Mouse (Mus musculus) cerebellum, adult 9-11 months (tissue): ENCODE measurements around the gene Tbcb.
A peak's percentile ranks its signal among the peaks of the same experiment; 100 is the strongest.
"Not testable (repeated sequence)": the region's sequence is repeated elsewhere in the genome, so short reads cannot be mapped to it uniquely, and the experiment has no call there.

Experiments used
- DNase-seq: peaks from one replicate; pipeline ENCODE4 v3.0.0; 2022

The Tbcb gene

GRCm38 (mm10) chr7:30192088-30192487, 40.0 kb downstream of the Tbcb start:
- peak; percentile 50 for DNase-seq

DNA sequence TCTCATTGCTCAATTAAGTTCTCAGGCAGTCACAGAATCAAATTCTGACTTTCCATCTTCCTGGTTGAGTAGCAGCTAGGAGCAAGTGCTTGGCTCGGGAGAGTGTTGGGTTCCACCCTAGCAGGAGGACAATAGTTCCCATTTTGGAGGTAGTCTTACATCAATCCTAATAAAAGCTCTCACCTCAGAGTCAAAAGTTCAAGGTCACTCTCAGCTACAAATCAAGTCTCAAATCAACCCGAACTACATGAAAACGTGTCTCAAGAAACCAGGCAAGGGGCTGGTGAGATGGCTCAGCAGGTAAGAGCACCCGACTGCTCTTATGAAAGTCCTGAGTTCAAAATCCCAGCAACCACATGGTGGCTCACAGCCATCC, 43.0 kb downstream of the Tbcb start:
- DNase-seq = no peak

DNA sequence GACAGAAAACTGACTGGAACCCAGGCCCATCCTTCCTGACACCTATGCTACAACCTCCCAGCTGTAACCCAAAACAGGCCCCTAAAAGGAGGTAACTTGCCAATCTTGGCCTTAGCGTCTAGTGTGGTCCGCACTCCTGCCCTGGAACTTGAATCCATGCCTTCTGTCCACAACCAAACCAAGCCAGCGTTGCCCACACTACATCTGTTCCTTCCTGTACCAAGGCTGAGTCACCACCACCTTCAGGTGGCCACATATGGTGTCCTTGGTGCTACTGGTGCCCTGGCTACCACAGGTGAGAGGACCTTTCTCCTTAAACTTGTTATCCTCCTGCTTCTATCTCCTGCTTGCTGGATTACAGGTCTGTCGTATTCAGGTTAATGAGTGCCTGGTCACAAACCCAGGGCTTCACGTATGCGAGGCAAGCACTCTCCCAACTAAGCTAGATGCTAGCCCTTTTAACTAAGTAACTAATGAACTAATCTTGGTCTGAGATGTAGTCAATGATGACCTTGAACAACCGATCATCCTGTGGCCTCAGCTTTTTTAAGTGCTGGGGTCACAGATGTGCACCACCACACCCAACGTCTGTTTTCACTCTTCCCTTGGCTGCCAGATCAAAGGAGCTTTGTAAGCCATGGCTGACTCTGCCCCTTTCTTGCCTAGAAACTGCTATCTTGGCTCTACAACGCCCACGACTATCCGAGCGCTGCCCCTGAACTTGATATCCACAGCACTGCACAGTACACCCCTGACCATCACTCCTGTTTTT, 43.5 kb downstream of the Tbcb start:
- DNase-seq = no peak

- DNase-seq = no peak
Observed at GRCm38 (mm10) chr7:30184641-30185348, 47.3 kb downstream of the Tbcb start.

DNA sequence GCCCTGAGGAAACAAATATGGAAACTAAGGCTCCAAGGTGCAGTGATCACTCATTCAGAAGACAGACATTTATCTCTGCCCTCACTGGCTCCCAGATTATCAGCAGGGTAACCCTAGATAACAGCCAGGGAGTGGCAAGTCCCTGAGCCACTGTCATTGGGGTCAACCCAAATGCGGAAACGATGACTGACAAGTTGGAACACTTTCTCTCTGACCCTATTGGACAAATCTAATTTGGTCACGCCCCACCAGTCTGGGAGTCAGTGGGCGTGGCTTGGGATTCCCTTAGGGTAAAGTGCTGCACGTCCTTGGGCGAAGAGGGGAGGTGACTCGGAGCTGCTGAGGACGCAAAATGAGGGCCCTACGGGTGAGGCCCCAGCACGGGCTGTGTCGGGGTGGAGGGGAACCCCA, 48.2 kb downstream of the Tbcb start, which contains the start of gene Cox7a1:
Gene Cox7a1, plus strand, starts transcription at position 266 of the 411 bp plus-strand sequence.
- DNase-seq = peak; percentile 78

DNA sequence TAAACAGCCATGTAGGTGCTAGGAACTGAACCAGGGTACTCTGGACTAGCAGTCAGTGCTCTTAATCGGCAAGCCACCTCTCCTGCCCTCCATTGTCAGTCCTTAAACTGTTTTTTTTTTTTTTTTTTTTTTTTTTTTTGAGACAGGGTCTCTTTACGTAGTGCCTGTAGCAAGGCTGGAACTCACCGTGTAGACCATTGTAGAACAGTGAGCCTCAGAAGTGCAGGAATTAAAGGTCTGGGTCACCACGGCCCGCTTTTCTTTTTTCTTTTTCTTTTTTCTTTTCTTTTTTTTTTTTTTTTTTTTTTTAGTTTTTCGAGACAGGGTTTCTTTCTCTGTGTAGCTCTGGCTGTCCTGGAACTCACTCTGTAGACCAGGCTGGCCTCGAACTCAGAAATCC, 48.9 kb downstream of the Tbcb start:
- not testable (repeated sequence) for DNase-seq

GRCm38 (mm10) chr7:30181929-30182328, 50.1 kb downstream of the Tbcb start:
- DNase-seq = peak; percentile 59

- DNase-seq = peak; percentile 78
Observed at GRCm38 (mm10) chr7:30181308-30181707, 50.8 kb downstream of the Tbcb start.

DNA sequence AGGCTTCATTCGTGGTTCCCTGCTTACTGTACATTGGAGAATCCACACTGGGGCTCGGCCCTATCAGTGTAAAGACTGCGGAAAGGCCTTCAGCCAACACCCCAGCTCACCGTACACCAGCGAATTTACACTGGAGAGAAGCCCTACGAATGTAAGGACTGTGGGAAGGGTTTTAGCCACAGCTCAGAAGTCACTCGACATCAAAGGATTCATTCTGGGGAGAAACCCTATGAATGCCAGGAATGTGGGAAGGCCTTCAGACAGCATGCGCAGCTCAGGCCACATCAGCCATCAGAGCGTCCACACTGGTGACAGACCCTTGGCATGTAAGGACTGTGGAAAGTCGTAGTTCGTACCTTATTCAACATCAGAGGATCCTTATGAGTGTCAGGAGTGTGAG, 53.8 kb downstream of the Tbcb start:
- DNase-seq = no peak

- DNase-seq = no peak
Observed at GRCm38 (mm10) chr7:30176474-30176873, 55.6 kb downstream of the Tbcb start.
